Mouse (Mus musculus) lung, postnatal 25 days (tissue): ENCODE results near the gene Smg5.
"Not testable (repeated sequence)": the region's sequence is repeated elsewhere in the genome, so short reads cannot be mapped to it uniquely, and the experiment has no call there.

Source experiments
- DNase-seq: peaks from one replicate; pipeline ENCODE4 v3.0.0; 2022; ENCODE audit warnings: low spot score

Smg5 gene

GRCm38 (mm10) chr3:88336058-88337013 is at the start of gene Smg5, which contains the start of gene Tmem79:
Gene Smg5 (plus strand): TSS chr3:88336260.
Gene Tmem79 (minus strand): TSS chr3:88336148.
- peak; percentile 98 for DNase-seq

DNA sequence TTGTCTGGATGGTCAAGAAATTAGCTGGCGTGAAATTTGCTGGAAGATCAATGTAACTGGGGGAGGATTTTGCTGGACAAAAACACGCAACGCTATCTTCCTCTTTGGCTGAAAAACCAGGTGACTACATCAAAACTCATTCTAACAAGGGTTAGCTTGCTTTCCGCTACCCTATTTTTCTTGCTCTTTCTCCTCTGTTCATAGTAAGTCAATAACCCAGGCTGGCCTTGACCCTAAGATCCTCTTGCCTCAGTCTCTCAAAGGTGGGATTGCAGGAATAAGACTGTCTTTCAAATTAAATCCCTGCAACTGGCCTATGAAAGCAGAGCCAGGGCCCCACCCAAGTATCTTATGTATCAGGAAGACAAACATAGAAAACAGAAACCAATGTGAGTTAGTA is 49.0 kb upstream of the Smg5 start, which contains the start of gene Gm38392:
Gene Gm38392 (minus strand): TSS at position 101 of the 400 bp plus-strand sequence.
- DNase-seq = no peak

- peak; percentile 69 for DNase-seq
These were observed 47.8 kb upstream of the Smg5 start for GRCm38 (mm10) chr3:88288133-88288713.

DNA sequence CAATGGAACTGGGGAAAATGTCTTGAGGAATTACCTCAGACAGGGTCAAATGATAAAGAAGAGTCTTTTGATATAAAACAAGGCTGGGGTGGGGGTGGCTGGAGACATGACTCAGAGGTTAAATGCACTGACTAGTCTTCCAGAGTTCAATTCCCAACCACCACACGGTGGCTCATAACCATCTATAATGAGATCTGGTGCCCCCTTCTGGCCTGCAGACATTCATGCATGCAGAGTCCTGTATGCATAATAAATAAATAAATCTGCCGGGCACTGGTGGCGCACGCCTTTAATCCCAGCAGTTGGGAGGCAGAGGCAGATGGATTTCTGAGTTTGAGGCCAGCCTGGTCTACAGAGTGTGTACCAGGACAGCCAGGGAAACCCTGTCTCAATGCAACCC is 44.1 kb upstream of the Smg5 start:
- DNase-seq = peak; percentile 38

- DNase-seq = not testable (repeated sequence)
These were observed 40.8 kb upstream of the Smg5 start for GRCm38 (mm10) chr3:88295272-88295671.

- no peak for DNase-seq
These were observed 39.9 kb upstream of the Smg5 start for GRCm38 (mm10) chr3:88296110-88296560.

GRCm38 (mm10) chr3:88296561-88297318 is 39.3 kb upstream of the Smg5 start, which contains the start of the genes Tsacc and Cct3:
Gene Tsacc (minus strand): TSS chr3:88296999.
Gene Cct3 (plus strand): TSS chr3:88297116.
- peak; percentile 98 for DNase-seq

GRCm38 (mm10) chr3:88297321-88297851 is 38.7 kb upstream of the Smg5 start:
- no peak for DNase-seq

DNA sequence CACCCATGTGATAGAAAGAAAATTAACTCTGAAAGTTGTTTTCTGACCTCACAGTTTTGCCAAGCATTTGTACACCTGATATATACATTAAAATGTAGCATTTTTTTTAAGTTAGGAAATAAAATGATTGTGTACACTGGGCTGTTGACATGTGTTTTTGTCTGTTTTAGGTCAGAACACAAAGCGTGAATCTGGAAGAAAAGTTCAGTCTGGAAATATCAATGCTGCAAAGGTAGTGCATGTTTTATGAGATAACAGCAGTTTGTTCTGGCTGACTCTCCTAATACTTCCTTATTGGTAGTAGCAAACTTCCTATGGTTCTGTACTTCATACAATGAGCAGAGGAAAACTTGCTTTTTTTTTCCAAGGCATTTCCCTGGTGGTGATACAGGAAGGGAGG is 36.9 kb upstream of the Smg5 start:
- no peak for DNase-seq

GRCm38 (mm10) chr3:88324951-88325405 is 11.1 kb upstream of the Smg5 start, which contains the start of gene Glmp:
Gene Glmp (plus strand): TSS chr3:88325023.
- peak; percentile 66 for DNase-seq

GRCm38 (mm10) chr3:88328956-88329355 is 7.1 kb upstream of the Smg5 start:
- no peak for DNase-seq

DNA sequence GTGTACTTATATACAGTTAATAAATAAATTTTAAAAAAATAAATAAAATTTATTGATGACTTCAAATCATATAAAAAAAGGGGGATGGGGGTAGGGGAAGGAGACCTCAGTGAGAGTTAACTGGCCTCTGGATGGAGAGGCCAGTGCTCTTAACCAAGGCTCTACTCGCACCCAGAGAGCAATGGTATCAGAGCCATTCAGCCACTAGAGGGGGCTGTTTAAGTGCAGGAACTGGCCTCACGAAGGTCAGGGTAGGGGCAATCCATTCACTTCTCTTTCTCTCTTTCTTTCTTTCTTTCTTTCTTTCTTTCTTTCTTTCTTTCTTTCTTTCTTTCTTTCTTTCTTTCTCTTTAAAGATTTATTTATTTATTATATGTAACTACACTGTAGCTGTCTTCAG is 4.8 kb upstream of the Smg5 start:
- peak; percentile 56 for DNase-seq

DNA sequence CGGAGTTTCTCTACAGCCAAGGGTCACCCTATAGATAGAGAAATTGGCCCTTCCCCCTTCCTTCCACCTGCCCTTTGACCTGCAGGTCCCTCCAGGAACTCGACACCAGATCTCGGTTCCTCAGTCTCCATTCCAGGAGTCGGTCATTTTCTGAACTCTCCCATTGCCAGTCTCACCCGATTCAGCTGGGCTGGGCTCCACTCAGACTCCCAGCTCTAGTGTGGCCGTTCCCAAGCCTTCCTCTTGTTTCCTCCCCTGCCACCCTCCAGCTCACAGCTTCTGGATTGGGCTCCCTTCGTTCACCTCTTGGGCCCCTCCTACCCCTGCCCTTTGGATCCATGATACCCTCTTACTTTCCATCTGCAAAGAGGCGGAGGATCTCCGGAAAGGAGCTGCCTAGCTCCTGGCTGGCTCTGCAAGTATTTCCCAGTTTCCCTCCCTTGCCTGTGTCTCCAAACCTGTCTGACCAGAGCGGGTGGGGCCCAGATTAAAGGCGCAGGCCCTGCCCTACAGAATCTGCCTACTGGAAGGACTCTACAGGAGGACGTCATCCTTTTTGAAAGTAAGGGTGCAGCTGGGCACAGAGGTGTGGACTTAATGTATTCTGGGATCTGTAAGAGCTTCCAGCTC is 1.9 kb upstream of the Smg5 start:
- DNase-seq = peak; percentile 52

DNA sequence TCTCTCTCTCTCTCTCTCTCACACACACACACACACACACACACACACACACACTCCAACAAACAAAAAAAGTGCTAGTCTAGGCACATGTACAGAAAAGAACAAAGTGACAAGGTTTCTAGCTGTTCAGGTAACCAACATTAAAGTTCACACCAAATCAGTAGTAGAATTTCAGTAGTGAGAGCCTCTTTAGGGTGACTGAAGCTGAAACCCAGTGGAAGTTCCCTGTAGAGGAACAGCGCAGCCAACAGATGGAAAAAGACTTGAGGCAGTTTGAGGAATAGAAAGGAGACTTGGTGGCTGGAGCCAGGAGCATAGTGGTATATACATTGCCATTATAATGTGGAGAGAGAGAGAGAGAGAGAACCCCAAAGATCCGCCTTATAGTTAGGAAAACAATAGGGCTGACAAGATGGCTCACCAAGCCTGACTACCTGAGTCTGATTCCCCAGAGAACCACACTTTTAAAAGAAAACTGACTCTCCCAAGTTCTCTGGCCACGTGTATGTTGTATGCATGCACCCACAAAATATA is 1.1 kb upstream of the Smg5 start:
- no peak for DNase-seq

GRCm38 (mm10) chr3:88335436-88336053 is 515 bp upstream of the Smg5 start:
- no peak for DNase-seq

- DNase-seq = no peak
These were observed 1.4 kb downstream of the Smg5 start for GRCm38 (mm10) chr3:88337367-88338020.

- no peak for DNase-seq
These were observed 2.3 kb downstream of the Smg5 start for GRCm38 (mm10) chr3:88338316-88338715.

DNA sequence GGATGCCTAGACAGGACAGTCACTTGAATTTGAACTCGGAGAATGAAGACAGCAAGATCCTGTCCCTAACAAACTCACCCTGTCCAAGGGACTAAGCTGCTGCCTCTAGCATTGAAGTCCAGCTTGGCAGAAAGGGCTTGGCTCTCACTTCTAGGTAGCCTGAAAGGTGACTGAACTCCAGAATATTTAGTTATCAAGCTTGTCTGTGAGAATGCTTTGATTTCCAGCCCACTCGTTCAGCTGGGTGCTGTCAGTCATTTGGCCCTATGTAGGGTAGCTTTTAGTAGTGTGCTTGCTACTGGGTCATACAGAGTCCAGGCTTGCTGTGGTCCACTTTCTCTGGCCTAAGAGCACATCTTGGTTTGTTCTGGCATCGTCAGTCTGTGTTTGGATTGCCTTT is 2.9 kb downstream of the Smg5 start:
- no peak for DNase-seq

DNA sequence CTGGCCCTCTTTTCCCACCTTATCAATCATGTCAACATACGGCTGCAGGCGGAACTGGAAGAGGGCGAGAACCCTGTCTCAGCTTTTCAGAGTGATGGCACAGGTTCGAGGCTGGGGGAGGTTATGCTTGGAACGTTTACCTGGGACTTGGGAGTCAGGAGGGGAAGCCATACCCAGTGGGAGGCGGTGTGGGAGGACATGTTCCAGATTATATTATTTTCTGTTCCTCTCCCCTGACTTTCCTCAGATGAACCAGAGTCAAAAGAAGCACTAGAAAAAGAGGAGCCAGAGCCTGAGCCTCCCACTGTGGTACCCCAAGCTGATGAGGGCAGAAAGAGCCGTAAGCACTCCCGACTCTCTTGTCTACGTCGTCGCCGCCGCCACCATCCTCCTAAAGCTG is 14.7 kb downstream of the Smg5 start:
- DNase-seq = no peak

GRCm38 (mm10) chr3:88352907-88353306 is 16.8 kb downstream of the Smg5 start:
- no peak for DNase-seq
